Mouse (Mus musculus) embryo, embryonic 11.5 days (tissue): ENCODE data around the gene Mtx2.
A peak's percentile ranks its signal among the peaks of the same experiment; 100 is the strongest.

ENCODE experiments used
- DNase-seq: peaks from one replicate; pipeline ENCODE4 v3.0.0-alpha.2; 2012; ENCODE audit warnings: low read depth, low spot score

Gene Mtx2

DNA sequence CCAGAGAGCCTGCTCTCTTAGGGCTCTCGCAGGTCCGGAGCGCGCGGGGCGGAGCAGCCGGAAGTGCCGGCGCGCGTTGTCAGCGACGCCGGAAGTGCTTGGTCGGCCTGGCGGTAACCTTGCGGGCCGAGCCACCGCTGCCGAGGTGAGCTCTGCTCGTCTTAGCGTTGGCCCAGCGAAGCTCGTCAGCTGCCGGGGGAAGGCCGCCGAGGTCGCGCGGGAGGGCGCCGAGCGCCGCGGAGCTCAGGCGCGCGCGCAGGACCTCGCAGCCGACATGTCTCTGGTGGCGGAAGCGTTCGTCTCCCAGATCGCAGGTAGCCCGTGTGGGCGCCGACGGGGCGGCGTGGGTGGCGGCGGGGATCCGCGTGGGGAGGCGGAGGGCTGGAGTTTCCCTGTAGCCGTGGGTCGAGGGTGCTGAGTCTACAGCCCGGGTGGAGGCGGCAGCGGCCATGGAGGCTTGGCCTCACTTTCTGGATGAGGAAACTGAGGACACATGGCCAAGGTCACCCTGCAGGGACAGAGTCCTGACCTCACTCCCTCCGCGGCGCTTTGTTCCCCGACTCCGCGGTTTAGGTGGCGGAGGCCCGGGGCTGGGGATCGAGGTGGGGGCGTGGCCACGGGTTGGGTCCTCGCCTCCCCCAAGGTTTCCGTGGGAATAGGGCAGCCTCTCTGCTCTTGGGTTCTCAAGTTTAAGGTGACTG lies at the start of gene Mtx2:
TSS of gene Mtx2 (plus strand) at position 74 of the 701 bp plus-strand sequence.
- DNase-seq, result peak; percentile 66

DNA sequence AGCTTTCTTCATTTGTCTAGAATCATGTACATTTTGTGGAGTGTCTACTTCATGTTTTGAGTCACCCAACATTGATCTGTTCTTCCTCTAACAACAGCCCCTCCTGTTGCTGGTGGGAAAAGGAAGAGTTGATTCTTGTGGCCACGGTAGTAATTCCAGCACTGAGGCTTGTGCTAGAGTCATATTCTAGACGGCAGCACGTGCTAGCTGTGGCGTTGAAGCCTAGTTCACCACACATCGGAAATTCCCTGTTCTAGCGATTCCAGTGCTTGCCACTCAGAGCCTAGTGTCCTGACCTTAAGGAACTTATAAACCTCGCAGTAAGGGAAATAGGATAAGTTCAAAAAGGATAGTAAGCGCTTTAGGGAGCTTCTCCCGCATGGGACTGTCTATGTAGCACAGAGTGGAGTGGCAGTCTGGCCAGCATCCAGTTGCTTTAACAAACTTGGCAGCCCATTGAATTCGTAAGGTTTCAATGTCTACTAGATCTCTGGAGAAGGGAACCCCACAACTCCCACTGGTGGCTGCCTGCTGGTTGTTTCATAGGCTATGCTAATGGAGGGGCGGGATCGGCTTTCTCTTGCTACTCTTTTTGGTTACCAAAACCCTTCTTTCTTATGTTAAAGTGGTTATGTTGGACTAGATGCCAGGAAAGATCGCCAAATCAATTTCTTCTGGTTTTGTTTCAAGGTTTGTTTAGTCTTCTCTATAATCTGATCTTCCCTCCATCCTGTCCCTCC lies 47.9 kb upstream of the Mtx2 start:
- no peak for DNase-seq

DNA sequence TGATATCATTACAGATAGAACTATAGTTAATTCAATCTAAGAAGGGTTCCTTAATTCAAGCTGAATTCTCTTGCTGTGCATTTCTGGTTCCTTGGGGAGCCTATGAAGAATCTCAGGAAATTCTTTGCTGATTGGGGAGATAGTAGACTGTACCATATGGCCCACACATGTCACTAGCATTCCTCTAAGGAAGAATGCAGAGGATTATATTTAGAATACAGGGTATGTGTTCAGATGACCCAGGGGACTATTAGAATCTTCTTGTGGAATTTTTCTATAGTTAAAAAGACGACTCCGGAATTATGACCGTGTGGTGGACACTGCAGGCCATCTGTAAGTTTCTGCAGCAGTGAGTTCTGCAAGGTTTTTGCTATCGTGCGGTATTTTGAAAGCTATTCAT lies 44.2 kb upstream of the Mtx2 start:
- no peak for DNase-seq

DNA sequence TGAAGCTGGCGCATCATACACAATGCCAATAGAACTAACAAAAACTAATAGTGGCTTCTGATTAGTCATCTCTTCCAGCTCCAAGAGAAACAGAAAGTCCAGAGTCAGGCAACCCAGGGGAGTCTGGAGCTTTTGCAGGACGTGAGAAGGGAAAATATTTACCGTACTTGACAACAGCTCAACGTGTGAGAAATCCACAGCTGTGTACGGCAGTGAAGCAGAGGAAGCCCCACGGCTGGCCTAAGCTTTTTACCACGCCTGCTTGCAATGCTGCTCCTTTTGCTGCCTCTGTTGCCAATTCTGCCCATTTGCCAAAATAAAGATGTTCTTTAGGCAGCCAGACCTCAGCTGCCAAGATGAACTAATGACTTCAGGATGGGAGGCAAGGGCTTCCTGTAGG lies 30.1 kb upstream of the Mtx2 start:
- no peak for DNase-seq

DNA sequence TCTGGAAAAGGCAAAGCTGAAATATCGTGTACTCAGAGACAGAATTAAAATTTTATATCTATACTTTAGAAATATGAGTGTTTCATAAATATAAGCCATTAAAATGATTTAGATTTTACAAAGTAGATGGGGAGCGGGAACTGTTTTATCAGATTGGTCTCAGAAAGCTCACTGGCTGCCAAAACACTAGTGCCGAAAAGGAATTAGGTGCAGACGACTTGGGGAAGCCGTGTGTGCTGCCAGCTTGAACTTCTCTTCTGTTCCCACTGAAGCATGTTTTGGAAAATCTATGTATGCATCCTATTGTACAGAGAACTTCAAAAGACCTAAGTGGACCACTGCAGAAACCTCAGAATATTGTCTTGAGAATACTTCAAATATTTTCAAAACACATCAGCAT lies 17.2 kb upstream of the Mtx2 start:
- no peak for DNase-seq

DNA sequence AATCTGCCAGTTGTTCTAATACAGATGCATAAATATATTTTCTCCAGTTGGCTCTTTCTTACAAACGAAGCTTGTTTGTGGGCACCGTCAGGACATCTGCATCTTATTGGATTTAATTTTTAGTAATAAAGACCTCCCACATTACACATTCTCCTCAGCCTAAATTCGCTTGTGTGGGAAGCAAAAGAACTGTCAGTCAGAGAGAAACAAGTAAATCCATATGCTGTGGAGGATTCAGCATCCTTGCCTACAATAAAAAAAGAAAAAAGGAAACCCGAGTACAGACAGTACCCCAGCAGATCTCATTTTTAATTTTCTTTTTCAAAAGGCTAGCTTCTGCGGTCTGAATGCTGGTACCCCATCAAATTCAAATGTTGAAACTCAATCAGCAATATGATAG lies 2.9 kb upstream of the Mtx2 start:
- DNase-seq, result no peak

DNA sequence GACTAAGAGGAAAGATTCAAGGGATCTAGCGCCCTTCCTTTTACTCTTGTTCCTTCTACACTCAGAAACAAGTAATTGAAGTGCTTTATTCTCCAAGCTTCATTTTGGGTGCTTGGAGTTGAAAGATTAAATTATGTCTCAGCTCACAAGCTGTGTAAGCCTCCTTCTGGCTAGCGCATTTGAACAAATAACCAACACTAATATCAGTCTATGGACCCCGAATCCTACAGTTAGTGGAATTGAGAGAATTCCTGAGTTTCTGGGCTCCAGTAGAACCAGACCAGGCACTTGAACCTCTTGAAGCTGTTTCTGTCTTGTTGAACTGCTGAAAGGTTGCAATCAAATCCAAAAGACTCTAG lies 253 bp upstream of the Mtx2 start:
- DNase-seq, result no peak

DNA sequence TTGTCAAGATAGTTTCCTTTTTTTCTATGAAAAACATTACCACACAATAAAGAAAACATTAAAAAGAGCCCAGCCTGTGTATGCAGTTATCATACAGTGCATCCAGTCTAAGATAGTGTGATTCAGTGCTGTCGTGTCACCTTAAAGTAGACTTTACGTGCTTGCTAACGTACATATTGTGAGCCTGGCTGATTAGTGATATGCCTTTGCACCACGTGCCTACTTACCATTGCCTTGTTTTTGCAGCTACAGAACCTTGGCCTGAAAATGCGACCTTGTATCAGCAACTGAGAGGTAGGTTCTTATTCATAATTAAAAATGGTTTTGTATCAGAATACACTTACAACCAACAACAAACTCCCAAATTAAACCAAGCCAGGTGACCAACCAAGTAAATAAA lies 21.4 kb downstream of the Mtx2 start:
- DNase-seq, result no peak

DNA sequence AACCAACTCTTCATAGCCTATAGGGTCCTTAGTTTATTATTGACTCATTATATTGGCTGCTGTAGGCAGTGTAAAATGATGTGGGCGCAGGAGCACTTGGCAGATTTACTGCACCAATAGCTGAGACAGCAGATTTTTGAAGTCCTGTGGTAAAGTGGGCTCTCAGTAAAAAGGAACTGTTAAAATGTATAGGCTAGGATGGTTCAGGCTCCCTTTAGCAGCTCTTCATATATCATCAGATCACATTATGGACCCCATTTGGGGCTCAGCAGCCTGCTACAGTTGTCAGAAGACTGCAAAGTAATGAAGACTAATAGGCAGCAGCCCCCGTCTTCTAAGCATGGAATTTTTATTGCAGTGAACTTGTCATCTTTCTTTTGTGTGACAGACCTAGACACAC lies 21.9 kb downstream of the Mtx2 start:
- DNase-seq, result peak; percentile 35

DNA sequence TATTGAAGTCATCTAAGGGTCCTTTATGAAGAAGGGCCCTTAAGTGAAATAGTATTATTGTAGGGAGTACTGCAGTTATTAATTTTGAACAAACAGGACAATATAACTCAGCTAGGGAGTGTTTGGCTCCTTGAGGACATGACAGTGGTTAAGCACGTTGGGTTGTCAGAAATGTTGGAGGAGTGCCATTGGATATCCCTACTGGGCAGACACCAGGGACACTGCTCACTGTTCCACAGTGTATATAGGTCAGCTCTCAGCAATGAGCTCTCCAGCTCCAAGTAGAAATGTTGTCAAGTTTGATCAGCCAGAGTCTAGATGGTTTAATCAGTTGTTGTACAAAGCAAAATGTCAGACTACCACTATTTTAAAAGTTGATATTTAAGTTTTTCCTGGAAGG lies 24.4 kb downstream of the Mtx2 start:
- no peak for DNase-seq

DNA sequence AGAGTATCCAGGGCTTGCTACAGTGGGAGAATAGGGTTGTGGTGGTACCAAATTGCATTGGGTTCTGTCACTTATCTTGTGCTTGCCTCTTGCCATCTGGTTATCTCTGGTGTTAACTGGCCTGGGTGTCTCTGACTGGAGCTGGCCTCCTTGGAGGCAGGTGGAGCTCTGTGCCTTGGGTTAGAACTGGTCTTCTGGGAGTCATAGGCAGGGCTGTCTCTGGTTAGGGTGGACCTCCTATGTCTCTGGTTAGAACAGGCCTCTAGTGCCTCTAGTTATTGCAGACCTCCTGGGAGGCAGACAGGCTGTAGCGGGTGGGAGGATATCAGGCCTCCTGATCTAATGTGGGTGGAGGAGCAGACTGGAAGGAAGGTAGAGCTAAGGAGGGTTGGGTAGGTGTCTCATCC lies 36.5 kb downstream of the Mtx2 start:
- DNase-seq, result no peak

DNA sequence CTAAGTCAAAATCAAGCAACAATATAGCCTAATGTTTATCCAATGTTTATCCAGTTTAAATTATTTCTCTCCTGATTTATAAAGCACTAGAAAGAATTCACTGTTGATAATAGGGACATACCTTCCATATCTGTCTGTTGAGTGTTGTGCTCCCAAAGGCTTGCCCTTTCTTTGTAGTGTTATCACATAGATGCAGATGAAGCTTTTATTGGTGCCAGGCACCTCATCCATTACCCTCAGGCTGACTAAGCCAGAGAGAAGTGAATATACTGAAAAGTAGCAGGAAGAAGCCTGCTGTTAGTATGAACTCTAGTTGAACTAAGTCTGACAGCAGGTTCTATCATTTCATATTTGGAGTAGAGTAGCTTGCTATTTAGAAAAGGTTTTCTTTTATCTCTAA lies 39.8 kb downstream of the Mtx2 start:
- no peak for DNase-seq

DNA sequence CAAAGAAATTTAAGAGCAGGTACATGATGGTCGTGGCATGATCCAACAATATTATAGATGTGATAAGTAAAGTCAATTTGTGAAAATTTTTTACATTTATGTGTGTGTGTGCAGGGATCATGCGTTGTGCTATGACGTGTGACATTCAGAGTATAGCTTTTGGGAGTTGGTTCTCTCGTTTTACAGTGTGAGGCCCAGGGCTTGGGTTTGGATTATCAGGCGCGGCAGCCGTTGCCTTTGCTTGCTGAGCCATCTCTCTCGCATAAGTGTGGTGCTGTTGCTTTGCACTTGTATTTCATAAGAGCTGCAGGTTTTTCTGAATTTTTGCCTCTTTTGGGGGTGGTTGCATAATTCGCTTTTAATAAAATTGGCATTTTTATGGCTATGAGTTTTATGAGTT lies 48.4 kb downstream of the Mtx2 start:
- no peak for DNase-seq

DNA sequence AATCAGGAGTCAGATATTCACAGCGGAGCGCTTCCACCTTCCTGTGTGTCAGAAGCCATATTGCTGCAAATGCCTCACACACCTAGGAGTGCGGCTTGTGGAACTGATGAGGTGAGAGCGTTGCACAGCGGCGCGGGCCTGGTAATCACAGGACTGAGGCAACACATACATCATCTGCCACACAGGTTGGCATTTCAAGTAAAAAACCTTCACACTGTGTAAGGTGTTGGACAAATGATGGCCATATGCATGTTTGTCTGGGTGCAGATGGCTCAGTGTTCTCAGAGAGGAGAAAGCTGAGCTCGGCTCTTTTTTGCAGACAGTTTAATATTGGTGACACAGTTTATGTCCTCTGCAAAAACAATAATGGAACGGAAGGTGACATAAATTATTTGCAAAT lies 58.8 kb downstream of the Mtx2 start:
- no peak for DNase-seq

DNA sequence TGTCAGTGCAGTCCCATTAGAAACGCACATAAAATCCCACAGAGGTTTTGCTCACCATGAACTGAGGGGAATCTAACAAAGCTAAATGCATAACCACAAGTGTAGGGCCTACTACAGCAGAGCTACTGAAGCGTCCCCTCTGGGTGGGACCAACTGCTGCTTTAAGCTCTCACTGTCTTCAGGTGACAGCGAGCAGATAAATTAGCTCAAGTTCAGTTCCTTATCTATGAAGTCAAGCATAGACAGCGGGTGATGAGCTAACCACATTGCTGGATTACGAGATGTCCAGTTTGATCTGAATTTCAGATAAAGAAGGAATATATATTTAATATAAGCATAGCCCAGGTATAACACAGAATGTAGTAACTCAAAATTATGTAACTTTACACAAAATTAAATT lies 66.3 kb downstream of the Mtx2 start:
- no peak for DNase-seq

DNA sequence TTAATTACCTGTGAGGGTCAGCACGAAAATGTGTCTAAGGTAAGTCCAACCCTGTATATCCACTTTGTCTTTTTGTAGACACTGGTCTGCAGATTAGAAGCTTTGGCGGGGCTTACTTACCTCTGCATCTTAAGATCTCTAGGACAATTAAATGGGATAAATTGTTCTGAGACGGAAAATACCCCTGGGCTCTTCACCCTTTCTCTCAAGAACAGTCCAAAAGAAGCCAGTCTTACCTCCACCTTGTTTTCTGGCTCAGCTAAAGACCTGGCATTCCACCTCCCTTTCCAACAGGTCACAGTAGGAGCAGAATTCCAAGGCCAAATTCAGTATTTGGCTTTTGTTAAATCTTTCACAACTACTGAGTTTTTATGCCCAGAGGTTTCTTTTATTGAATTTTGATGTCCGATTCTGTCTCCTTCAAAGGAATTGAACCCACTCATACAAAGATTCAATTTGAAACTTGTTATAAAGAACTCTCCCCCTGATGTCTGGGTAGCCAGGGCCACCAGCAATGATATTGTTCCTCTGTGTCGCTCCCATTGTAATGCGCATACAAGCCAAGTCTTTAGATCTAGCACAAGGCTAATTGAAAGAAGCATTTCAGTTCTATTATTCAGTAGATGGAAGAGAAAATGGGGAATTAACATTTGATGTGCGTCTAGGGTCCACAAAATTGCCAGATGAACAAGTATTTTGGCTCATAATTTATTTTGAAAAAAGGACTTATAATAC lies 67.4 kb downstream of the Mtx2 start:
- DNase-seq, result no peak

DNA sequence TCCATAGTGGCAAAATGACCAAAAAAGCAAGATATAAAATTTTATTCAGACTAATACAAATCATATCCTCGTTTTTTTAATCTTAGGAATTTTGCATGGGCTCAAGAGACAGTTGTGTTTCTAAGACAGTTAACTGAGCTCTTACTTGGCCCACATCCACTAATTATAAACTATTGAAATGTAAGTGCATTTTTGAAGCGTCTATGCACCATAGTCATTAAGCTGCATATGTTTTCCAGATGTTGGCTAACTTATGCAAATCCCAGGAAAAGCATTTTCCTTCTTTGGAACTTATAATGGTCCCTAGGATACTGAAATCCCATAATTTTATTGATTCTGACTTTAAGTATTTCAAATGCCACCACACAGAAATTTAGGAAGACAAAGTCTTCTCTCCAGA lies 68.5 kb downstream of the Mtx2 start:
- DNase-seq, result no peak

DNA sequence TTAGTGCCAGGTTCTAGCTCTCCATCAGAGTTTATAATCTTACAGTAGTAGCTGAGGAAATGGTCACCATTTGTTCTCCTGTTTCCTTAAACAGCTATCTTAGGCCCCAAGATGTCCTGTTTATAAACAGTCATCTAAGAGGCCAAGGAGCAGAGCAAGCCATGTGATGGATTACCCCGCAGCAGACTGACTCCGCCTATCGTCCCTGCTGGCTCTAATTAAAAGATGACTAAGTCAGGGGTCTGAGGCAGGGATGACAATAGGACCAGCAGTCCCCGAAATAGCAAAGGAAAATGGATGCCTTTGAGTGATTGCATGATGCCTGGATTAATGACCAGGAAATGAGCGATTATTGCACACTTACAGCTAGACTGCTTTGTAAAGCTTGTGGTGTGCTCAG lies 74.4 kb downstream of the Mtx2 start:
- no peak for DNase-seq

DNA sequence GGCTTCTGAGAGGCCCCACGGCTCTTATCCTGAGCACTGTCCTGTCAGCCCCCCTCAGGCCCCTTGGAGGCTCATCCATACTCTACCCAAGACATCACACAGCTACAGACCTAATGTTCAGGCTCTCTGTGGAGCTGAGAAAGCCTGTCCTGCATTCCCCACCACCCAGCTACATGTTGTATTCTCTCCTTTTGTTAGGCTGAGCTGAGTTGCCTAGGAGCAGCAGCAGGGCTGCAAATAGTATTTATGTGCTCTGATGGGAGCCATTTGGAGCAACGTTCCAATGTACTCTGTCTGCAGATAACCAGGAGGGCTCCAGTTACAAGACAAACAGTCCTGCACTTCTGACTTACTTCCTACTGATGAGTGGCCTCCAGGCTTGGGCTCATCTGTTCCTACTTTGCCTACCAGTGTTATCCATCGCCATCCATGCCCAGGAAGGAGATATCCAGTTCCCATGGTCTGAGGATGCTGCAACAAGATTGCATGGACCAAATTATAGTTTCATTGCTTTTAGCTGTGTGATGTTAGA lies 76.2 kb downstream of the Mtx2 start:
- DNase-seq, result no peak

DNA sequence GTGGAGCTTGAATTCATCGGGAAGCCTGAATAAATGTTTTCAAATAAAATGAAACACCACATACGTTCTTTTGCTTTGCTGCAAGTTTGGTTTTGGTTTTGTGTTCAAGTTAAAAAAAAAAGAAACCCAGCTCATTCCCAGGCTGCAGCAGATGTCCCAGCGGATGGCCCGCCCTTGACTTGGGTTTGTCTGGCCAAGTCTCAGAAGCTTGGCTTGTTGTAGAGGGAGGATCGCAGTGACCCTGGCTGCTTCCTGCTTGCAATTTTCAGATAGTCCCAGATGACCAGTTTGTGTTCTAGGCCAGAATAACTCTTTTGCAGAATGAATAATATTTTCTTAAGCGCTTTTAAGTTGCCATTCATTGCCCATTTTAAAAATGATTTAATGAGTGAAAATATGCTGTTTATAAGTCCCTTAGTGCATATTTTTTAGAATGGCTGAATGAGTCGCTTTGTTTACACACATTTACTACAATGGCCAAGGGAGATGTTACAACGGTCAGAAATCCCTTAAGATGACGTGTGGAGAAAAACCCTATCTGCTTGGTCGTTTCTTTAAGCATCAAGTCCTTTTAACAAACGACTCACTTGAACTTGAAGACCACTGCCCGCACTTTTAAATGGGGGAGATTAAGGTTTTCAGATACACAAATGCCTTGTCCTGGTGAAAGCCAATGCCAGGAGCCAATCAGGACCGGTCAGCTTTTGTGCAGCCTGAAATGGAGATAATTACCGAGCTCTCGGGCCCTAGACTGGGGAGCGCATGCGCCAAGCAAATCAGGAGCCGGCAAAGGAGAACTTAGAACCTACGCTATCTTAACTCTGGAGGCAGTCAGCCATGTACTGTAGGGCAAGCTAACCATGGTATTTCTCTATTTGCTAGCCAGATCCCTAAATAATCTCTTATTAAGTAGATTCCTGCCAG lies 82.0 kb downstream of the Mtx2 start:
- DNase-seq, result no peak

DNA sequence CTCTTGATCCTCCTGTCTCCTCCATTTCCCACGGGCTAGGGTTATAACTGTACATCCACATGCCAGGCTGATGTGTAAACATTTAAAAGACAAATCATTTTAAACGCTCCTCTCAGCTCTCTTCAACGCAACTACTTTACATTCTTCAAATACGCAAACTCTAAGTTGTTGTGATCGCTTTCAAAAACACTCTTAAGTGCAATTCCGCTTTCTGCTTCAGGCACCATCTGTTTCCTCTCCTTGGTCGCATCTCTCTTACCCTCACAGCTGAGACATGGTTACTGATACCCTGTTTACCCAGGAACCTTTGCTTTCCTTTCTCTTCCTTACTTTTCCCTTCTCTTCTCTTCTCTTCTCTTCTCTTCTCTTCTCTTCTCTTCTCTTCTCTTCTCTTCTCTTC lies 86.4 kb downstream of the Mtx2 start:
- no peak for DNase-seq
